Mouse (Mus musculus): Measurements from ENCODE around the gene Smarcb1.
"Not testable (repeated sequence)": the region's sequence is repeated elsewhere in the genome, so short reads cannot be mapped to it uniquely, and the experiment has no call there.

Gene Smarcb1

DNA sequence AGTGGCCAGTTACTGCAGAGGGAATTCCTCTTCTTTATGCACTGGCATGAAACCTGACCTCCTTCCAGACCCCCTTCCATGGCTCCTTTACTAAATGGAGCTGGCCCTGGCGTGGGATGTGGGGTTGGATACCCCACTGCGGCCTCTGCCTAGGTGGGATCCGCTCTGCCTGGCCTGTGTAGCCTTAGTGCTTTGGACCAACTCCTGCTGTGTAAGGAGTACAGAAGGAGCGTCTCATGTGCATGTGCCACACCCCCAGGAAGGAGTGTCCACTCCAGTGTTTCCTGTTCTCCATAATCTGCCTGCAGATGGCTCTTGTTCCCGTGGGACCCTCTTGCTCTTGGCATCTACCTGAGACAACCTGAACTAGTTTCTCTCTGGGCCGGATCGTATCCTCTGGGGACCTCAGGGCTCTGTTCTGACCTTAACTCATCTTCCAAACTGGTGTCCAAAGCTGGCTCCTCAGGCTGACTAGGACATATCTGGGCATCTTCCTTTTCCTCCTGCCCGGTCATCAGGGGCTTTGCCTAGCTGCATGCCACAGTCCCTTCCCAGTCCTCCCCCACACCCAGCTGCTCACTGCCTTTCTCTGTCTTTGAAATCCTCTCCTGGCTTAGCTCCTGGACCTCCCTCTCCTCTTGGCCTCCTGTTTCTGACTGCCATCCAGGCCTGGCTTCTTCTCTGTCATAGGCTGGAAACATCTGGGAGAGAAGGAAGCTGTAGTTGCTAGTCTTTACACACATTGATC is 31.8 kb downstream of the Smarcb1 start:
- DNase-seq (ENCODE audit: low spot score in 2 of 2): no peak

DNA sequence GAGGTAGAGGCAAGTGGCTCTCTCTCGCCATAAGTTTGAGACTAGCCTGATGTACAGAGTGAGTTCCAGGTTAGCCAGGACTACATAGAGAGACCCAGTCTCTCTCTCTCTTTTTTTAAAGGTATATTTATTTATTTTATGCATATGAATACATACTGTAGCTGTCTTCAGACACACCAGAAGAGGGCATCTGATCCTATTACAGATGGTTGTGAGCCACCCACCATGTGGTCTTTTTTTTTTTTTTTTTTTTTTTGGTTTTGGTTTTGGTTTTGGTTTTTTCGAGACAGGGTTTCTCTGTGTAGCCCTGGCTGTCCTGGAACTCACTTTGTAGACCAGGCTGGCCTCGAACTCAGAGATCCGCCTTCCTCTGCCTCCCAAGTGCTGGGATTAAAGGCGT is 33.9 kb downstream of the Smarcb1 start:
- DNase-seq (ENCODE audit: low spot score in 2 of 2): not testable (repeated sequence)

DNA sequence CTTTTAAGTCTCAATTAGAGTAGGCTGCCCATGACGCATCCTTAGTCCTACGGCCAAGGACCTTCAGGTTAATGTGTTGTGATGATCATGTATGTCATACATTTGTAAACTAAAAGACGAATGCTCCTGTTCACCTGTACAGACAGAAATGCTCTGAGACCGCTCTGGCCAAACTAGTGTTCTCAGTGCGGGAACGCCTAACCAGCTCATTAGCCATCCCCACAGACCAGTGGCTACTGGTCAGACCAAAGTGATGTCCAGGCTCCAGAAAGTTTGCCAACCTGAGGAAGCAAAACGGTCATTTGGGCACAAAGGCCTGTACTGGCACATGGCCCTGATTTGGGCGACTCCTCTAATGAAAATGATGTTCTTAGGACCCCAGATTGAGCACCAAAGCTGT is 36.7 kb downstream of the Smarcb1 start:
- no peak for DNase-seq (ENCODE audit: low spot score in 2 of 2)

DNA sequence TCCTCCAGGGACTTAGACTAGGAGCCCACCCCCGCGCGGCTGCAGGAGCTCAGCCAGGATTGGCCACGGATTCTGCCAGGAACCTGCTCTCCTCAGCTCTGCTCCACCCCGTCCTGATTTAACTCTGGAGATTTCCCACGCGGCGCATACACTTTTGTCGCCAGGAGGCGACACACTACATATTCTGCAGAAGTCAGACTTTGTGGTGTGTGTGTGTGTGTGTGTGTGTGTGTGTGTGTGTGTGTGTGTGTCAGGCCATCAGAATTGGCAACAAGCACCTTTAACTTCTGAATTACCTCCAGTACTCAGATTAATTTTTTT is 38.2 kb downstream of the Smarcb1 start:
- peak; percentile 88 to 91 for DNase-seq (ENCODE audit: low spot score in 2 of 2)

DNA sequence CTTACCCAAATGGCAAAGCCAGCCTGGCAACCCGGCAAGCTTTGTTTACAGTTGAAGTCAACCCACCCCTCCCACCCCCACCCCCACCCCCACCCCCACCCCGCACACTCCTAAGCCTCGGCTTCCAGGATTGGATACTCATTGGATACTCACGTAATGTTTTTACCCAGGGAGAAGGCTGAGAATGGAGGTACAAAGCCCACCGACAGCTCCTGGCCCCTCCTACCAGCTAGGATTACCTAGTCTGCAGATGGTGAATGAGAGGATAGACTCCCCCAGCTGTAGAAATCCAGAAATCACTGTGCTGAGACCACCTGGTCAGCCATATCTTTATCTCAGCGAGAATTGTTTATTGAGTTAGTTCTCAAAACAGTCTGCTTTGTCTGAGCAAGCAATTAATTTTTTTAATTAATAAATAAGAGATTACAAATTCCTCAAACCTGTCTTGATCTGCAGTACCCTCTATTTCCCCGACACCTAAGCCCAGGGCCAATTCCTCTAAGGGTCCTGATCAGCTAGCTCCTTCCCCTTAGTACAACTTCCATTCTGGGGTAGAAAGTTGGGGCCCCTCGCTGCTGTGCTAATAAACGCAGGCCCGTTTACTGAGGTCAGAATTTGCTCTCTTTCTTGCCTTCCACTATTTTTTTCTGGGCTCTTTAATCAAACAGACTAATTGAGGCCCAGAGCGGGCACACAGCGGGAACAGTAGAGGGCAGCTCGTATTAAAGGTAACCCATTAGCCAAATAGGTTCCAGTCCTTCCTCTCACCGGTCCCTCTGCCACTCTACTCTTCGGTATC is 38.8 kb downstream of the Smarcb1 start:
- no peak for DNase-seq (ENCODE audit: low spot score in 2 of 2)

DNA sequence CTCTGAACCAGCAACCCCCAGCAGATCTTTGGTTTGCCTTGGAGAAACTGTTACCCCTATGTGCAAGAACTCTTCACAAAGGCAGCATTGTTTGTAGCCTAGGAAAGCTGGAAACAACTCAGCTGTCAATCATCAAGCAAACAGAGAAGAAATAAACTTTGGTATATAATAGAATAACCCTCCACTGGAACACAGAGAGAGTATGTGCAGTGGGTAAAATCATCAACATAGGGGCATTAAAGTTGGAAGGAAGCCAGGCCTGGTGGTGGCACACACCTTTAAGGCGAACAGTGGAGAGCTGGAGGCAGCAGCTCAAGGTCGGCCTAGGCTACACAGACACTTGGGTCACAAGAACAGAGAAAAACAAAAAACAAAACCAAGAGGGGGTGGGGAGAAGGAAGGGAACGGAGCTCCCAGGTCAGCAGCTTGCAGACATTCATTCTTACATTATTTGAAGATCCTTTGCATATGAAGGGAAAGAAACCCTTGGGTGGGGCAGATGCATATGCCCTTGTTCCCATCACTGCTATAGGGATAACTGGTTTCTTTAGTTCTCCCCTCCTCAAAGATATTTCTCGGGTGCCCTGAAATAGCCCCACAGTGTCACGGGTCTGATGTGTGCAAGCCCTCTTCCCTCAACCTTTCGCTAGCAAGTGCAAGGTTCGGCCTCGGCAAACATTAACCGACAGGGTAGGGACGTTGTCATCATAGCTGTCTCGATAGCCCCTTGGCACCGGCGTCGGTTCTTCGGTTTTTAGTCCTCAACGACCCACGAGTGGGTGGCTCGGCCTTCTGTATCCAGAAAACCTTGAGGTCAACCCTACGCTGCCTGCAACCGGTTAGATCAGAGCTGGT is 39.6 kb downstream of the Smarcb1 start:
- DNase-seq (ENCODE audit: low spot score in 2 of 2): no peak

DNA sequence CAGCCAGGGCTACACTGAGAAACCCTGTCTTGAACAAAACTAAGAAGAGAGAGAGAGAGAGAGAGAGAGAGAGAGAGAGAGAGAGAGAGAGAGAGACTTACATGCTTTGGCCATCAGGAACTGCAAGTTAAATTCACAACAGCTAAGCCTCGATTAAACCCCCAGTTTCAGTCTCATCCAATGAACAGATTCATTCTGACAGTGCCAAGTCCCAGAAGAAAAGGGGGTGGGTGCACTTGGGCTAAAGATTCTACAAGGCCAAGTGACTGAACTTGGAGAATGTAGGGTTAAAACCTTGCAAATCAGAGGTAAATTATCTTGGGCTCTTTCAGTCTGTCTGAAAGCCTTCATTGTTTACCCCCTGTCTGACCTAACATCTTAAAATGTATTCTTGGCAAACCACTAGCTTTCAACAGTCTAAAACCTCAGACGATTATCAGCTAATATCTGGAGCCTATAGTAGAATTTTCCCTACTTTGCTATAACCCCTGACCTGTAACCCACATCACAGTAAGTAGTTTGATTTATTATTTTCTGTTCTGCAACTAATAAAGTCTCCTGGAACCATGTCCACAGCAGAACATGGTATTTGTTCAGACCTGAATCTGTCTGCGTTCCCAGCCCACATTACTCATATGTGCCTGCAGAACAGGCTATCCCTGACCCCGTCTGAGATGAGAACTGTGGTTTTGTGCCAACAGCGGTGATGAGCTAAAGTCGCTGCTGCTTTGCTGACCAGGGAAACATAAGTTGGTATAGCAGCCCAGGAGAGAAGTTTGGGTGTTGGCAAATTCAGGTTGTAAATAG is 40.4 kb downstream of the Smarcb1 start:
- no peak for DNase-seq (ENCODE audit: low spot score in 2 of 2)

DNA sequence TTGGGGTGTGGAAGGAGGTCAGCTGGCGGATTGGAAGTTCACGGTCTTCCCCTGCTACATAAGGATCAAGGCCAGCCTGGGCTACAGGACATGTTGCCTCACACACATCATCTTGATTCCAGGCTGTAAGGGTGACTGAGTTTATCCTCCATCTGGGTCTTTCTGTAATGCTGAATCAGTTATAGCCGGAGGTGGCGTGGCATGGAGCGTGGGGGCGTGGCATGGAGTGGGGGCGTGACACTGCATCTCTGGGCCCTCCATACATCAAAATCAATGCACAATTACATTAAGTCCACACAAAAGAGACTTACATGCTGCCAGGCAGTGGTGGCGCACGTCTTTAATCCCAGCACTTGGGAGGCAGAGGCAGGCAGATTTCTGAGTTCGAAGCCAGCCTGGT is 41.1 kb downstream of the Smarcb1 start:
- DNase-seq (ENCODE audit: low spot score in 2 of 2): no peak

DNA sequence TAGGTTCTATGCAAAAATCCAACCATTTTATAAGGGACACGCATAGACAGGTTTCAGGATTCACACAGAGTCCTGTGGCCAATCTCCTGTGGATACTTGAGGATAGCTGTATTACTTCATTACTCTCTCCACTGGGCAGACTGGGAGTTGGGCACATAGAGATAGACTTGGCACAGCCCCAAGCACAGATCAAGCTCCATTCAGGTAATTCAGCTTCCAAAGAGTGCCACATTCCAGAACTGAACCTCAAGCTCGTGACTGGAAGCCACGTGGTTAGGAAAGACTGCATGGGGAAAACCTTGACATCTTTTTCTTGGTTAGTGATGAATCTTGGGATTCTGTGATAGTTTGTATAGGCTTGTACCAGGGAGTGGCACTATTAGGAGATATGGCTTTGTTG is 42.6 kb downstream of the Smarcb1 start:
- no peak for DNase-seq (ENCODE audit: low spot score in 2 of 2)

DNA sequence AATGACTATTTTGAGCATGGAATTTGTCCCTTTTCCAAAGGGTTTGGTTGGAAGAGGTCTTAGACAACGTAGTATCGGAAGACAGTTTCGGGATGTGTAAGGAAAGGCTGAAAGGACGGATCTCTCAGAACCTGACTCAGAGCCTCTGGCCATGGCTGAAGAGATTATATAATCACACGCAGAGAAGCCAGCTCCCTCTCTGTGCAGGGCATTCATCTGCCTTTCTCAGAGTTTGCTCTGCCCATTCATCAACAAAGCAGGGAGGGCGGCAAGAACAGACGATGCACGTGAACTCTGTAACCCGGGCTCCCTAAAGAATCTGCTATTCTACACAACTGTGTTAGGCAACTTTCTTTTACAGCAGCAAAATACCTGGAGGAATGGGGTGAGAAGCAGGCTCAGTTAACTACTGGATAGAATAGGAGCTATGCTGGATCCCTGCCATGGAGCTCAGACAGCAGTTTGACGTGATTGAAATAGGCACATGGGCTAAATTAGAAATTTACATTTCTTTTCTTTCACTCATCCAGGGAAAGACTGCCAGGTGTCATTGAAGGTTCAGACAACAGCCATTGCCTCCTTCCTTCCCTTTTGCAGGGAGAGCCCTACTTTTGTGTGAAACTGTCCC is 47.8 kb downstream of the Smarcb1 start:
- DNase-seq (ENCODE audit: low spot score in 2 of 2): peak in 1 of 2 experiments; percentile 38

DNA sequence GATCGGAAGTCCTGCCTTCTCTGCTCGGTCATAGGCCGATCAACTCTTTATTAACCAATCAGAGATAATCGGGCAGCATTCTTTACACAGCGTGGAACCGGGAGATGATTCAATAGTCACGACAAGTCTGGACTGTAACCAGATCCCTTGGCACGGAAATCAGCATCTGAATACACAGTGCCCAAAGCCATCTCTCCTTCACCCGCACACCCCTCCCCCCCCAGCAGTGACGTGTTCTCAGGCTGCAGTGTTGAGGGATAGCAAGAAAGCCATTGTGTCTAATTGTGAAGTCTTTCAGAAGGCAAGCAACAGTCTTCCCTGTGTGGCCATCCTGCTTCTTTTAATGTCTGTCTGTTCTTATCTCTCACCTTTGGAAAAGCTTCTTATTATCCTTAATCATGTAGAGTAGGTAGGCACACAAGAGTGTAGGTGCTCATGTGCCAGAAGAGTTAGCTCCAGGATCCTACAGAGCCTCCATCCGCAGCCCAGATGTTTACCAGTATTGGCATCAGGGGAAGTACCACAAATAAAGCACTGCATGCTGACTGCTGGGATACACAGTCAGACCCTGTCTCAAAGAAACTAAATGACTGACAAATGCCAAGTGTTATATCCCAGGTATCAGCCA is 48.4 kb downstream of the Smarcb1 start:
- DNase-seq (ENCODE audit: low spot score in 2 of 2): peak; percentile 89 to 92

DNA sequence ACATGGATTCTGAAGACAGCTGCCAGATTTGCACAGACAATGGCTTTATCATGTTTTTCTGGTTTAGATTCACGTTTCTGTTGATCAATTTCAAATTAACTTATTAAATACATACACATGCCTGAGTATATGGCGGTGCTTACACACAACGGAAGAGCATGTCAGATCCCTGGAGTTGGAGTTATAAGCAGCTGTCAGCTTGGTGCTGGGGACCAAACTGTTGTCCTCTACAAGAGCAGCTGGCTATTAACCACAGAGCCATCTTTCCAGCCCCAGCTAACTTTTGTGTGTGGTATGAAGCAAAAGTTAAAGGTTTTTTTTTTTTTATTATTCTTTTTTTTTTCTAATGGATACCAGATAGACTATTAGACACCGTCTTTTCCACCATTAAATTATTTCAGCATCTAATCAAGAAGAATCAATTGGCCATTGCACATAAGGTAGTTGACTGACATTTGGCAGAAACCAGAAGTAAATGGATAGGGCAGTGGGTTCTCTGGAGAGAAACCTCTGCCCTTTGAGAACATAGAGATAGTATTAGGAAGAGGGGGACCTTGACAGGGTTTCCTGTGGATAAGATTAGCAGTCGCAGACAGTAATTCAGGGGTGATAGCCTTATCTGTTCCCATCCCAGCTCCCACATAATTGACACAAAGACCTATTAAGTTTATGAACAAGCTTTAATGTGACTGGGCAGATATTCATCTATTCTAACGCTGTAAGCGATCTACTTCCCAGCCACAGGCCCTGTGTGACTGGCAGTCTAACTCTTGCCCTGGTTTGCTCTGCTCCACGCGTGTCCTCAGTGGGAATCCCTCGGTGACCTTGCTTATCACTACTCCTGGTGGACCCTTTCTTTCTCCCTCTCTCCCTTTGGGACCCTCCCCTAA is 49.1 kb downstream of the Smarcb1 start:
- DNase-seq (ENCODE audit: low spot score in 2 of 2): no peak

DNA sequence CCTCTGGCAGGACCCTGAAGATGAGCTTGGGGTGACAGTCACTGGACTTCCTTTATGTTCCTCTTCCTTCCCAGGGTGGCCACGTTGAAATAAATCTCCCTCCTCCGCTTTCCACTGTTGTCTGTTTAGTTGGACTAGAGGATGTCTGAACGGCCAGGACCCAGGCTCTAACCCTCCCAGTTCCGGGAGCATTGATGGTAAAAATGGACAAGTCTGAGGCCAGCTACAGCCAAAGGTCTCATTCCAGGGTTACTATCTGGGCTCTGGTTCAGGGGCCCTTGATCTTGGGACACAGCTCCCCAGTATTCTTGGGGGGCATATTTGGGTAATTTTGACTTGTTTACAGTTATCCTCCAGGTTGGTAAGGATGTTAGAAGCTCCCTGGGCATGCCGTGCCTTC is 59.8 kb downstream of the Smarcb1 start:
- DNase-seq (ENCODE audit: low spot score in 2 of 2): no peak

DNA sequence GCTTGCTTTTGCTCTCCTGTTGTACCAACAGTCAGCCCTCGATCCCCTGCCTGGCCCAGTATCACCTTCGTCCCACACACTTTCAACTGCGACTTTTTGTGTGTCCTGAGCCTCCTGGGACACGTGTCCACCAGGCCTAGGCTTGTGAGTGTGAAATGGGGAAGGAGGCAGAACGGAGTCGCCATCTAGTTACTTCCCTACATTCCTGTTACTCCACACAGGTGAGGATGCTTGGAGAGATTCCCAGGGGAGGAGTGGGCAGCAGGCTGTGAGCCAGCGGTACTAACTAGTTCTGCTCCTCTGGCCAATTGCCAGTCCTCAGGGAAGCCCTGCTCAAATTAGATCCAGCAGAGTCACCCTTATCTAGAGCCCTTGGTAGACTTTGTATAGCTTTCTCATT is 60.7 kb downstream of the Smarcb1 start:
- DNase-seq (ENCODE audit: low spot score in 2 of 2): peak; percentile 56 to 60

DNA sequence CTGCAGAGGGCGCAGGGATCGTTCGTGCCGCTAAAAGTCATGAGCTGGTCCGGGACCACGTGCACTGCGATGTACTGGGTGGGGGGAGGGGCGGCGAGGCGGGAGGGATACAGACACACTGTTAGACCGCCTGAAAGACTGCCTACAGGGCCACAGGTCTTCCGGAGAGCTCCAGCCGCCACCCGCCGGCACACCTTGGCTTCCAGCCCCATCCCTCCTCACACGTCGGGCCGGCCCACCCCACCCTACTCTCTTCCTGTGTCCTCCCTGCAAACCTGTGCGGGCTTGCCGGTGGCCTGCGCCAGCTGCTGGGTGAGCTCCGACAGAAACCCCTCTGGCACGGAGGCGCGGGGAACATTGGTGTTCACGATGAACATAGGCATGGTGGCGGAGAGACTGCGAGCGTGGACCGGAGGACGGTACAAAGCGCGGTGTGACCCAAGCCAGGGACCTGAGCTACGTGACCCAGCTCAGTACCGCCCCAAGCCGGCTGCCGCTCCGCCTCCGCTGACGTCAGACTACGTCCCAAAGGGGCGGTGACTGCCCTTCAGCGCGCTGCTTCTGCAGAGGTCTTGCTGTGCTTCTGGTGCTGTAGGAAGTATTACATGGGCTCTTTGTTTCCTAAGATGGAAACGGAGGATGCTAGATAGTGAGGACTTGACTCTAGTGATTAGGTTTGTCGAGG is 61.5 kb downstream of the Smarcb1 start, which contains the start of gene Mif:
Gene Mif, minus strand, starts transcription at position 455 of the 685 bp plus-strand sequence.
- peak; percentile 88 to 89 for DNase-seq (ENCODE audit: low spot score in 2 of 2)

DNA sequence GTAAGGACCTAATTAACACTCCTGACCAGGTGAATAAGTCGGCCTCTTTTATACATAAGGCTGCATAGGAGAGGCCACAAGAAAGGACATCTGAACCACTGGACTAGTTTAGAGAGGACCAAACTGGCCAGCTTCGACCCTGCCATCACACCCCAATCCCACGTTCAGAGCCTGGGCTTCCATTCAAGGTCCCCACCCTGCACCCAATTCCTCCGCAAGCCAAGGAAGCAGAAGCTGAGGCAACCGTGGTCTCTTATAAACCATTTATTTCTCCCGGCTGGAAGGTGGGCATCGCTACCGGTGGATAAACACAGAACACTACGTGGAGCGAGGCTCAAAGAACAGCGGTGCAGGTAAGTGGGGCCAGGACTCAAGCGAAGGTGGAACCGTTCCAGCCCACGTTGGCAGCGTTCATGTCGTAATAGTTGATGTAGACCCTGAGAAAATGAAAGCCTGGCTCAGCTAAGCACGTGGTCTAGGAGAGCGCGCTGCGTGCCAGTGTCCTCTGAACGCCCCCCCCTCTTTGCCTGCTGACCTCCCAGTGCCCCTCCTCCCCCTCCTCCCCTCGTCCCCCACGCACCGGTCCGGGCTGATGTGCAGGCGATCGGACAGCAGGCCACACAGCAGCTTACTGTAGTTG is 62.2 kb downstream of the Smarcb1 start:
- DNase-seq (ENCODE audit: low spot score in 2 of 2): peak; percentile 59 to 74

DNA sequence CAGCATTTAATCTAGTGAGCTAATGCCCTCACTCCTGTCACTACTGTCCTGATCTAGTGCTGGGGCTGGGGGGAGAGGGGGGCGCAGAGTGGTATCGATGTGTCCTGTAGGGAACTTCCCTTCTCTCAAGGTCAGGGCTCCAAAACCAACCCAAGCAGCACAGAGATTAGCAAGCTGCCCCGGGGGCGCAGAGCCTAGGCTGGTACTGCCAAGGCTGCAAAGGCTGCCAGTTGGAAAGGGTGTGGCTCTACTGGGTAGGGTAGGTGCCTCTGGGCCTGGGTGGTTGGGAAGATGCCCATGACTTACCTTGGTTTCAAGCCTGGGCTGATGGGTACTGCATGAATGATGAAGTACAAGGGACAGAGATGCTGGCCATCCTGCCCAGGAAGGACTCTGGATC is 63.8 kb downstream of the Smarcb1 start:
- no peak for DNase-seq (ENCODE audit: low spot score in 2 of 2)

DNA sequence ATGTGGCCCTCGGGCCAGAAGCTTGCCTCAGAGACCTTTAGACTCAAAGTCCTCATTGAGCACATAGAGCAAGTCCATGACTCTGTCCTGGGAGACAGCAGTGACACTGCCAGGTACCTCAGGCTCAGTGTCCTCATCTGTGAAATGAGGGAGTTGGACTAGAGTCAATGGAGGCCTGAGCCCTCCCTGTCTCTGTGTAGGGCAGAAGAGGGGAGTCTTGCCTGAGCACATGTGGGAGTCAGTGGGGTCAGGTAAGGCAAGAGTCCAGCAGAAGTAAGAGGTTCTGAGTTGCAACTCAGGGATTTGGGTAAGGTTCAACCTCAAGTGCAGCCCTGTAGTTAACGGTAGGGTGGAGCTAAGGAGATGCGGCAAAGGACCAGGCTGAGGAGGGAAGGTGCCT is 64.4 kb downstream of the Smarcb1 start:
- no peak for DNase-seq (ENCODE audit: low spot score in 2 of 2)
